Mouse (Mus musculus) ZHBTc4 (cell line): ENCODE measurements around the gene Plekhg1.

ENCODE experiments used
- DNase-seq: peaks from one replicate; pipeline ENCODE4 v3.0.0-alpha.2; 2011; ENCODE audit warnings: low read depth, low spot score

Gene Plekhg1

GRCm38 (mm10) chr10:4006296-4007015 is 266.3 kb downstream of the Plekhg1 start:
- DNase-seq, result no peak
